Mouse (Mus musculus): Measurements from ENCODE around the gene Dnaic1. TPM values are rescaled to one million over a fixed set of nuclear protein-coding genes. Genes with fewer than 3 reads are reported as not detected.

Gene Dnaic1
- total RNA-seq, 2 experiments from 2014 or later: not detected

DNA sequence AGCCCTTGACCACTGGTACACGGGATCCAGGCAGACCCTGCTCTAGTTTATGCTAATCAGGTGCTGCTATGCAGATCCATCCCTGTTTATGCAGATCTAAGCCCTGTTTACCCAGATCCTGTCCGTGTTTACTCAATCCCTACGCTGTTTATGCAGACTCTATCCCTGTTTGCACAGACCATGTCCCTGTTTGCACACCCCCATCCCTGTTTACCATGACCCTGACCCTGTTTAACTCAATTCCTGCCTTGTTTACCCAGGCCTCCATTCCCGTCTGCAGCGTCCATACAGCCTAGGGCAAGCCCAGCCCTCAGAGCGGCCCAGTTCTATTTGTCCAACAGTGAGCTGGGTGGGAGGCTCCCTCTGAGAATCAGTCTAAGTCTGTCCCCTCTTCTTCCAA lies 60.6 kb downstream of the Dnaic1 start:
- ATAC-seq (replicated peaks; ENCODE audit: low FRiP score, low TSS enrichment, poor library complexity, severe bottlenecking): no peak

DNA sequence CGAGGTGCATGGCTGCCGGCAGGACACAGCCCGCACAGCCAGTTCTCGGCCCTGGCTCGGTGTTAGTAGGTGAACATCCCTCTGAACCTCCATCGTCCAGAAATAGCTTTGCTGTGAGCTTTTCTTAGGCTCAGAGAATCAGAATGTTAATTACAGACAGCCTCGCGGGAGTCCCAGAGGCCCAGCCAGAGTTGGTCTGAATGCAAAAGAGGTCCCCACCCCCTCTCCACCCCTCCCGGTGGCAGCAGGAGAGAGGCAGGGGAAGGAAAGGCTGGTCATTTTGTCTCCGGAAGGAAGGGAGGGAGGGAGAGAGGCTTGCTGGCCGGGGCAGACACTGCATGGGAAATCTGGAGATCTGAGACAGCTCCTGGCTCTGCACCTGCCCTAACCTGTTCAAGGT lies 61.8 kb downstream of the Dnaic1 start:
- no peak for ATAC-seq (replicated peaks; ENCODE audit: low FRiP score, low TSS enrichment, poor library complexity, severe bottlenecking)

DNA sequence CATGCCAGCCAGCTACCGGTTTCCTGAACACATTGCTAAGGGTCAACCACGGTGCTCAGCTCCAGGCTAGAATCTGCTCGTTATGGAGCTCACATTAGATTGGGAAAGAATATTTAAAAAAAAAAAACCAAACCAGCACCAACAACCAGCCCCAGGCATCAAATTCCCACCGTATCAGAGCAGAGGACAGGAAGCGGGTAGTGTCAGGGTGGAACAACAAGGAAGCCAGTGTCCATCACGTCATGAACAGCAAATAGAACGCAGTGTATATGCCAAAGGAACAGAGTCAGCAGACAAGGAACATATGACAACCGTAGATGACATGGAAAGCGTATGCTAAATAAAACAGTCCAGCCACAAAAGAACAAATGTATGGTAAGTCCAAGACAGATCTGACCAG lies 63.4 kb downstream of the Dnaic1 start:
- ATAC-seq (replicated peaks; ENCODE audit: low FRiP score, low TSS enrichment, poor library complexity, severe bottlenecking): no peak

DNA sequence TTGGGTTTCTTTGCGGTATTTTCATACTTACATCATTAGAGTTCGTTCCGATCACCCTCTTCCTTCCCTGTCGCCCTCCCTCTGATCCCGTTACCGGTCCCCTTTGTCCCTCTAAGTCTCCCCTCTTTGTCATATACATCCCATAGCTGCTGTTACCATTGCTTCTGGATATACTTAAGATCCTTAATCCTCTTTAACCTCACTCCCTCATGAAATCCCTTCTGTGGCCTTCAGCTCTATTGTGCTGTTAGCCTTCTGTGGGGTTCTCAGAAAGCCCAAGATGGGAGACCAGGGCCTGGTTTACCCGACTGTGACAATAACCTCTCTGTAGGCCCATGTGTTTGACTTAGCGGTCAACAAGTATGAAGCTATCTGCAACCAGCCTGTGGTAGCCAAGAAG lies 65.1 kb downstream of the Dnaic1 start:
- ATAC-seq (replicated peaks; ENCODE audit: low FRiP score, low TSS enrichment, poor library complexity, severe bottlenecking): no peak

DNA sequence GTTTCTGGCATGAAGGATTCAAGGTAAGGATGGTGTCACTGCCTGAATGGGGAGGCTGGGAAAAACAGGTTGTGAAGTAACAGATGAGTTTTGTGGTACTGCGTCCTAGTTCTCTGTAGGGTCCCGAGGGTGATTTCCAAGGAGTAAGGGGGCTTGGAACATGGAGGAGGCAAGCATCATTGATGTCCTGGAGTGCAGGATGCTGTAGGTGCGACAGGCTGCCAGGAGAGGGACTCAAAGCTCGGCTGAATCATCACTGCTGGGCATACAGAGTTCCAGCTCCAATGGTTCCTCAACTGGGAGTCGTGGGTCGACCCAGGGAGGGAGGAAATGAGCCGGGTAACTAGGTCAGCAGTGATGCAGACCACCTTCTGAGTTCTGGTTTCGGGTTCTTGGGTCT lies 65.6 kb downstream of the Dnaic1 start:
- ATAC-seq (replicated peaks; ENCODE audit: low FRiP score, low TSS enrichment, poor library complexity, severe bottlenecking): no peak

DNA sequence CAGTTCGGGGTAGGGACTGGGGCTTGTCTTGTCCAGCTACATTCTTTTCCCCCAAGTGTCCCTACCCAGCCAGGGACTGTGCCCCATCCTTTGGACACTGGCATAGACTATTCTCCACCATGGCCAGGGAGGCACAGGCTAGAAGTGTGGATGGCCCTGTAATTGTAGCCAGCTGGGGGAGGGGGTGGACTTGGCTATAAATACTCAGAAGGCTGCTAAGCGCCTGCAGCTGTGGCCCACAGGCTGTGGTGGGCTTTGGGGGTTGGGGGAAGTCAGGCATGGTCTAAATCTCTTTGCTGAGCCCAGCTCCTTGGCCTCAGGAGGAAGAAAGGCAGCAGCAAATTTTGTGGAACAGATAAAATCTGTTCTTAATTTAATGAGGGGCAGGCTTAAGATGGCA lies 66.3 kb downstream of the Dnaic1 start:
- no peak for ATAC-seq (replicated peaks; ENCODE audit: low FRiP score, low TSS enrichment, poor library complexity, severe bottlenecking)

DNA sequence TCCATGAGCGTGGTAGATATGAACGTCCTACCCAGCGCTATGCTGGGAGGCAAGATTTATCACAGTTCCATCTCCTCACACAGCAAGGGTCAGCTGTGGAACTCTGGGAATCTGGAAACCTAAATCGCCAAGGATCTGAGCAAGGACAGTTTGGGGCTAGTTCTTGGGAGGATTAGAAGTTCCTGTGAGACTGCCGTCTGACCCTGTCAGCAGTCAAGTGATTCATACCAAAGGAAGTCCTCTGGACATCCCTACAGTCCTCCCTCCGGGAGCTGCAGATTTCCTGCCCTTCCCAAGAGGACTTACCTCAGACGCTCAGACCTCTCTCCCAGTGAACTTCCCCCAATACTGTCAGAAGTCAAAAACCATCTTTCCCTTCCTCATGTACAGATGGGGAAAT lies 66.8 kb downstream of the Dnaic1 start:
- ATAC-seq (replicated peaks; ENCODE audit: low FRiP score, low TSS enrichment, poor library complexity, severe bottlenecking): no peak

DNA sequence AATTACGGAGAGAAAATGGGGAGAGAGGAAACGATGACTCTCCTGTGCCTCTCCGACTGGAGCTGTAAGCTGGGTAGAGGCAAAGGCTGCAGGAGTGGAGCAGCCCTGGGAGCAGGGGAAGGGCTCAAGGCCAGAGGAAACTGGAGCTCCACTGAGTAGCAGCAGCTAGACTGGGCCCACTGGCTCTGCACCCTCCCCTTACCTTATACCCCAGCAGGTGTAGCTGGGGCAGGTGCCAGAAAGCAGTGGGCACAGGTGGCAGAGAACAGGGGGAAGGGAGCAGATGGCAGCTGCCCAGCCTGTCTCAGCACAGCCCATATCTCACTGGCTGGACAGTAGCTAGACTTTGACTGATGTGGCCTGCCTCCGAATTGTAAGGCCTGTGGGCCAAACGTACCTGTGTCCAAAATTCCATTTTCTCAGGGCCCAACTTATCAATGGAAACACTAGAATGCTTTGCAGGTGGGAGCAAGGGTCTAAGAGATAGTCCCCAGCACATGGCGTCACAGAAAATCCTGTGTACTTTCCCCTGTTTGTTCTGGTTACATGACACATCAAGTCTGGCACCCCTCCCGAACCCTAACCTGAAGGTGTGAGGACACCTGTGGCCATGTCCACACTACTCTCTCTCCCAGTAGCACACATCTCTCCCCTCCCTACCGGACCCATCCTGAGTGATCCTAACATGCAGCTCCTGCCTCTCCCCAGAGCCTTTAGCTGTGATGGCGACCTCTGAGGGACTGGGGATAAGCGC lies 67.5 kb downstream of the Dnaic1 start:
- ATAC-seq (replicated peaks; ENCODE audit: low FRiP score, low TSS enrichment, poor library complexity, severe bottlenecking): no peak

DNA sequence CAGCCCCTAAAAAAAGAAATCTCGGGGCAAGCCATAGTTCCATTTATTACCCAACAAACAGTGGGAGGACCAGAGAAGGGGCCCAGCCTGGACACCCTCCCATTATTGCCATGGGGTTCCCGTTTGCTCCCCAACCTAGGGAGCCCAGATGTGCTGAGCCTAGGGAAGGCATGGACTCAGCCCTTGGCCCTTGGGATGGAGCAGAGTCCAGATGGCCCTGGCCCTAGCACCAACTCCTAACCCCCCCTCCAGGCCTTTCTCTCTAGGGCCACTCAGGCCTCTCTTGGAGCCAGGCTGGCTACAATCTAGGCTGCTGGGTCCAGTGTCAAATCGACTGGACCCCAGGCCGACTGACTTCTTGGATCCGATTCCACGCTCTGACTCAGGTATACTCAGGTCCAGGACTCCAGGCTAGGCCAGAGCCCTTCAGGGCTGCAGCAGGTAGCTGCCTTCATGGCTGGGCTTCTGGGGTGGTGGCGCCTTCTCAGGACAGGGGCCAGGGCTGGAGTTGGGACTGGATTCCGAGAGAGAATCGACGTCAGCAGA lies 68.7 kb downstream of the Dnaic1 start:
- ATAC-seq (replicated peaks; ENCODE audit: low FRiP score, low TSS enrichment, poor library complexity, severe bottlenecking): no peak

DNA sequence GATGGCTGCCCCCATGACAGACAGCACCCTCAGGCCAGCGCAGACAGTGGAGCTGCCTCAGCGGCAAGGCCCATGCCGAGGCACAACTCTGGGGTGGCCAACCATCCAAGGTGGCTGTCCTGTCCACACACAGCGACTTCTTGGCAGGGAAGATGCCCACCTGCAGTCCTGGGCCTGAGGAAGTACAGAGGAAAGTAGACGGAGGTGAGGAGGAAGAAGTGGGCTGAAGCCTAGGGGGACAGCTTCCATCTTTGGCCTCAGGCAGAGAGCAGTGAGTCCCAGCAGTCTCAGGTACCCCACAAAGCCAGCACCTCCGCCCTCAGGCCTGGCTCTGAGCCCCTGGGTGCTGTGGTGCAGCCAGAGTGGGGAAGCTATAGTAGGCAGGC lies 69.2 kb downstream of the Dnaic1 start:
- ATAC-seq (replicated peaks; ENCODE audit: low FRiP score, low TSS enrichment, poor library complexity, severe bottlenecking): no peak

DNA sequence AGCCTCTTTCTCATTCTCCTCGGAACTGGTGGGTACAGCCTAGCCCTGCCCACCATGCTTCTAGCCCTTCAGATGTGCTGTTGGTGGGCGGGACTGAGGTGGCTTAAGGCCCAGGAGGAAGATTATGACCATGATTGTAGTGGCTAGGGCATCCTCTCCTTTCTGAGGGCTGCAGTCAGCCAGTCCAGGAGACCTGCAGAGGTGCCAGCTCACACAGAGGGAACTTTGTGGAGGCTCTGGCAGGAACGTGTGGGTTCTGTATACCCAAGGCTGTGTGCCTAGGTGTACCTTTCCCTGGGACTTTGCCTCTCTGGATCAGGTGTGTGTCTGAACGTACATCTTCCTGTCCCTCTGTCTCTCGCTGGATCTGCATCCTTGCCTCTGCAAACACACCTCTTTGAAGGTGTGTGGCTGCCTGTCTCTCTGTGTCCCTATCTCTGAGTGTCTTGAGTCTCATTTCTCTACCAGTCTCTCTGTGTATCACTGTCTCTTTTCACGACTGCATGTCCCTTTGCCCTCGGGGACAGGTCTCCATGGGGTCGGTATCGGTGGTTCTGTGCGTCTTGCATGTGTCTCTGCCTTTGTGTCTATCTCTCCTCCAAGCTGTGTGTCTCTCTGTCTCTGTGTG lies 69.8 kb downstream of the Dnaic1 start:
- no peak for ATAC-seq (replicated peaks; ENCODE audit: low FRiP score, low TSS enrichment, poor library complexity, severe bottlenecking)

DNA sequence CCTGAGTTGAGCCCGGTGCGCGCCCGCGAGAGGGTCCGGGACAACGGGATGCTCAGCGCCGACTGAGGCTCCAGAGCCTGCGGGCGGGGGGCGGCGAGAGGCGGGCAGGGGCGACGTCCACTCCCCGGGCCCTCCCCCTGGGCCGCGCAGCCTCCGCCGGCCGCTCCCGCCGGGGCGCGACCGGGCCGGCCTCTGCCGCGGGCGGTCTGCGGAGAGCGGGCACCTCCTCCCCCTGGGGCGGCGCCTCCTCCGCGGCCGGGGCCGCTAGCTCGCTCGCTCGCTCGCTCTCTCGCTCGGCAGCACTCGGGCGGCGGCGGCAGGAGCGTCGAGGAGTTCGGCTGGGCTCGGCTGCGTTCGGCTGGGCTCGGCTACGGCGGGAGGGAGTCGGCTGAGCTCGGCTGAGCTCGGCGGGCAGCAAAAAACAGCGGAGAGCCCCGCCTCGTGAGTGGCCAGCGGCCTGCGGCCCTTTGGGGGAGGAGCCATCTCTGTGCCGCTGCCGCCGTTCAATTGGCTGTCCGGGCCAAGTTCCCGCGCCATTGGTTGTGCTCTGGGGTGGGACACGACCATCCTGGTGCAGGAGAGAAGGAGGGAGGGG lies 70.4 kb downstream of the Dnaic1 start, which contains the start of gene Enho:
Enho (minus strand) TSS at position 412 of the 595 bp plus-strand sequence.
- peak; percentile 92 for ATAC-seq (replicated peaks; ENCODE audit: low FRiP score, low TSS enrichment, poor library complexity, severe bottlenecking)

DNA sequence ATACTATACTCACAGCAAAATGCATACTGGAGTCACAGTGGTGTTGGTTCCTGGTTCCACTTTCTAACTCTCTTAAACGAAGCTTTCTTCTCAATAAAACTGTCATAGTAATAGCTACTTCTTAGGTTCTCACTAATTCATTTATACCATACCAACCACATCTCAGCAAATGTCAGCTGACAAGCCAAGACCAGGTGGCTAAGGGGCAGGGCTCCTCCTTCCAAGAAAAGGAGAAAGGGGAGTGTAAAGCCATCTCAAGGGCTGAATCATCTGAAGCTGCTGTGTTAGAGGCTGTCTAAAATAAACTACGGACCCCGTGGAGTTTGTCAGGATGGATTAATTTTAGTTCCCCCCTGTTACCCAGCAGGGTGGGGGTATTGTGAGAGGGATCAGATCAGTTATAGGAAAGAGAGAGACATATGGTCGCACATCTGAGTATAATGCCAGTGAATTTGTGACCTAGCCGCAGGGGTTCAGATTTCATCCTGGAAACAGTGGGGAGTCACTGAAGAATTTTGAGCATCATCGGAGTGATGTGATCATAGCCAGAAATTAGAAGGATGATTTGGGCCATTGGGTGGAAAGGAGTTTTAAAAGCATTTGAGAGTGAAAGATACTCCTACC lies 71.7 kb downstream of the Dnaic1 start:
- no peak for ATAC-seq (replicated peaks; ENCODE audit: low FRiP score, low TSS enrichment, poor library complexity, severe bottlenecking)

DNA sequence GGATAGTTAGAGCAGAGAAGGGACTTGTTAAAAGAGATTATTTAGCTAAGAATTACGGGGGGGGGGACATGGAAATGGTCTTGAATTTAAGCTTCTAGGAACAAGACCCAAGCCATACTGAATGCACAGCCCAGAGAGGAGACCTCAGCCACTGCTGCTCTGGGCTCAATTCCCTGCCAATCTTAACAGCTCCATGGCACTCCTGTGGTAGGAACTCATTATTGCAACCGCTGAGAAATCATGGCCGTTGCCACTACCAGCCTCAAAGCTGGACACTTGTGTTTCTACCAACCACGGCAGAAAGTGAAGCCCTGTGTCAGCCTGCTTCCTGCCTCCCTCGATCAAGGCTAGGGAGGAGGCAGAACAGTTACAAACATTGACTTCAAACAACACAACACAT lies 75.9 kb downstream of the Dnaic1 start:
- peak; percentile 69 for ATAC-seq (replicated peaks; ENCODE audit: low FRiP score, low TSS enrichment, poor library complexity, severe bottlenecking)

DNA sequence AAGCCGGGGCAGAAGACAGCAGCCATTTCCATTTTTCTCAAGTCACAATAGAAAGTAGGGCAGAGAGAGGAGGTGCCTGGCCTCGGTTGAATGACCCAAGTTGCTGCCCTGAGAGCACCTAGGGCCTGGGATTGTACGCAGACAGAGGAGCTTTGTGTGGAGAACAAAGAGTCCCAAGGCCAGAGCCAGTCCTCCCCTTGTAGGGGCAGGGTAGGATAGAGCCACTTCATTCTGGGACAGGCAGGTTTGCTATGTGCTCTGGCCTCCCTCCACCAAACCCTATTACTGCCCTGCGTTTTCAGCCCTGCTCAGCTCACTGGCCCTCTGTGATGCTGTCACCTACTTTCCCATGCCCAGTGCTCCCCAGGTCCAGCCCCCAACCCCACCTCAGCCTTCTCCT lies 78.6 kb downstream of the Dnaic1 start:
- ATAC-seq (replicated peaks; ENCODE audit: low FRiP score, low TSS enrichment, poor library complexity, severe bottlenecking): no peak

DNA sequence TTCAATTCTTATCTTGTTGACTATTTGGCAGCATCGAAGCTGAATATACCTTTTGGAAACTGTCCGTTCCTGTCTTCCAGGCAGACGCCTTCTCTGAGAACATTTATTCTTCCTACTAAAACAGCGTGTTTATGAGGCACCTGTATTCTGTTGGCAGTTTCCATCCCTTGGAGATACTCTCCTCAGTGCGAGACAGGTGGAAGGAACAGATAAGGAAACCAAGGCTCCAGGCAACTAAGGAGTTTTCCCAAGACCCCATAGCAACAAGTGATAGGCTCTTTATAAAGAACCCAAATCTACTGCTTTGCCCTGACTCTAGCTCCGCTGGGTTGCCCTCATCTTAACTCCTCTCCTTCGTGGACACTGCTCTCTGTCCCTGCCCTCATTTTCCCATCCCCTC lies 79.1 kb downstream of the Dnaic1 start:
- ATAC-seq (replicated peaks; ENCODE audit: low FRiP score, low TSS enrichment, poor library complexity, severe bottlenecking): peak; percentile 54; the same call in 1 of the 2 replicates

DNA sequence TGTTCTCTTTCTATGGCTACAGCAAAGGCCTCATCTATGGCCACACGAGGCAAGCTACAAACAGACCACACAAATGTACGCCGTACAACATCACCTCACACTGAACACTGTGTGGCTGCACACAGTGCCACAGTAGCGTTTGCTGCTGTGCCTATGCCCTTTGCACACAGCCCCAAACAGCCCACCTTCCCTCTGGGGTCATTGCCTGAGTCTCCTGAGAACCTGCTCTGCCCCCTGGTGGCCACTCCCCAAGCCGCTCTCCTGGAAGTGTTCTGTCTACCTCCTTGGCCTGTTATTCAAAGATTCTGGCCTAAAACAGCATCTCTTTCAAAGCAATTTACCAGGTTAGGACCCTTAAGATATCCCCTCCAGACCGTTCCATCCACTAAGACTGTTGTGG lies 83.7 kb downstream of the Dnaic1 start:
- ATAC-seq (replicated peaks; ENCODE audit: low FRiP score, low TSS enrichment, poor library complexity, severe bottlenecking): peak; percentile 66

DNA sequence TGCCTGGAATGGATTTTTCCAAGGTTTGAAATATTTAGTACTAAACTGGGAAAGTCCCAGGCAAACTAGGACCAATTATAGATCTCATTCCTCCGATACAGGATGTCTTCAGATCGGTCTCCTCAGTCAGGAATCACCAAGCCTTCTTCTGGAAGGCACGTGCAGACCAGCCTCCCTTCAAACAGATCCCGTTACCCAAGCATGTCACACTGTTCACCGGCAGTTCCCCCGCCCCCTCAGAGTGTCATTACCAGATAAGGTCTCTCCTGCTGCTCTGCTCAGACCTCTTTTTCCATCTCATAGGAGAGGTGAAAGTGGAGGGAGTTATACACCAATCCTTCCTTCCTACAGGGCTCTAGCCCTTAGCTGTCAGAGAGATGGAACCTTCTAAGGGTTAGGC lies 84.2 kb downstream of the Dnaic1 start:
- ATAC-seq (replicated peaks; ENCODE audit: low FRiP score, low TSS enrichment, poor library complexity, severe bottlenecking): no peak

DNA sequence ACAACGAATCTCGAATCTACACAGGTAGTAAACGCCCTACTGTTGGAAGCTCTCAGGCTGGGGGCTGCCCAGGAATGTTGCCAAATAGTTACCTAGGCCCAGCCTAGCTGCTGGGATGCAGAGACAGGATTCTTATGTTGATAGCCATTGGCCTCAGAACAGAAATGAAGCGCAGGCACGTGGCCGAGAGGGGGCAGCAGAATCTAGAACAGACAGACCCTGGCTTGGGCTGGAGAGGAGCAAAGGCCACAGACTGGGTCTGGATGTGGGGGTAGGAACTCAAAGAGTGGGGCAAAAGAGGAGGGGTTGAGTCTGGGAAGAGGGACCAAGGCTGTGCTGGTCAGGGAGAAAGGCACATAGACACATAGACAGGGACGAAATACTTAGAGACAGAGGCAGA lies 84.6 kb downstream of the Dnaic1 start:
- no peak for ATAC-seq (replicated peaks; ENCODE audit: low FRiP score, low TSS enrichment, poor library complexity, severe bottlenecking)

DNA sequence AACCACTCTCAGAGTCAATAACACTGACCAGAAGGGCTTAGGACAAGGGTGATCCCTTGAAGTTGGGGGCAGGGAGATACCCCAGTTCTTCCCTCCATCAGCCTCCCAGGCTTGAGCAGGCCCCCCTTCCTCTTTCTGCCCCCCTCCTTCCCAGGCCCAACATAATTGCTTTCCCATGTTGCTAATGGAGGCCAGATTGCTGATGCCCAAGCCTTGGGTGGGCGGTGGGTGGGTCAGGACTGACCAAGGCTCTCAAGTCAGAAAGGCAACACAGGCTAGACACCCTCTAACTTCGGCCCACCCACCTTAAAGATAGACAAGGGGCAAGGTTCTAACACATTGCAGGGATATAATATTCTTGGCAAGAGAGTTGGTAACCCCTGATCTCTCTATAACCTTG lies 86.0 kb downstream of the Dnaic1 start:
- no peak for ATAC-seq (replicated peaks; ENCODE audit: low FRiP score, low TSS enrichment, poor library complexity, severe bottlenecking)

Measured in megakaryocyte-erythroid progenitor cell, adult 5-6 weeks (primary cell).